Mouse (Mus musculus): ENCODE results near the gene Desi2.
"Not testable (repeated sequence)": the region's sequence is repeated elsewhere in the genome, so short reads cannot be mapped to it uniquely, and the experiment has no call there.

The Desi2 gene

DNA sequence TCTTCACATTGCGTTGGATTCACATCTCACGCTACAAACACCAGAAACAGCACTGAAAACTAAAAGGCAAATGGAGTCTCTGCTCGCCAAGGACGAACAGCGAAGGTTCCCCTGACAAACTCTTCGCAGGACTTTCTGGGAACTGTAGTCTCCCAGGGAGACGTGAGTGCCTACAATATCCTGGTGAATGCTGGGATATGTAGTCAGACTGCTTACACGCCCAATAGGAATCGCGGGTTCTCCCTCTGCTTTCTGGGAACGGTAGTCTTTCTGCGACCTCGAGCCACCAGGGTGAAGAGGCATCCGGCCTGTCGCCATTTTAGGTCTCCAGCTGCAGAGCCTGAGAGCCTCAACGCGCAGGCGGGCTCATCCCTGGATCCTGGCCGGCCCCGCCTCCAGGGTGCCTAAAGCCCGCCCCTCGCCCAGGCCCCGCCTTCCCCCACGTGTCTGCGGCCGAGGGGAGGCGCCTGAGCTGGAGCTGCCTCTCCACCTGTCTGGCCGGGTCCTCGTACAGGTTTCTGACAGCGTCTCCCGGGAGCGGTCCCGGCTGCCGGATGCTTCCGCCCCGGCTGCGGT, at the start of gene Desi2:
TSS of gene Desi2 (plus strand) at position 202 of the 576 bp plus-strand sequence.
- peak; percentile 87 to 95 for DNase-seq (ENCODE audit: low spot score in 2 of 2)

DNA sequence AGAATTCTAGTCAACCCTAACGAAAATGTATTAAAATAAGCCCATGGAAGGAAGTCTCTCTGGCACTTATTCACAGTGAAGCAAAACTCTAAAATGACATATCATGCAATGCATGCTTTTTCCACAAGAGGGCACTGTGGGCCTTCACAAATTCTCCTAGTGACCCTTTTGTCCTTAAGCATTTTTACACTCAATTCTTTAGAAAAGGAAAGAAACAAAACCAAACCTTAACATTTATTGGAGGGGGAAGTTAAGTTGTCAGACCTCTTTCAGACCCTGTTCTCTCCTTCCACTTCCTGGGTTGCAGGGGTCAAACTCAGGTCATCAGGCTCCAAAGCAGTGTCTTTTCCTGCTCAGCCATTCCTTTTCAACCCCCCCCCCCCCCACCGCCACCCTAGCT, 40.7 kb upstream of the Desi2 start:
- DNase-seq (ENCODE audit: low spot score in 2 of 2), result not testable (repeated sequence)

DNA sequence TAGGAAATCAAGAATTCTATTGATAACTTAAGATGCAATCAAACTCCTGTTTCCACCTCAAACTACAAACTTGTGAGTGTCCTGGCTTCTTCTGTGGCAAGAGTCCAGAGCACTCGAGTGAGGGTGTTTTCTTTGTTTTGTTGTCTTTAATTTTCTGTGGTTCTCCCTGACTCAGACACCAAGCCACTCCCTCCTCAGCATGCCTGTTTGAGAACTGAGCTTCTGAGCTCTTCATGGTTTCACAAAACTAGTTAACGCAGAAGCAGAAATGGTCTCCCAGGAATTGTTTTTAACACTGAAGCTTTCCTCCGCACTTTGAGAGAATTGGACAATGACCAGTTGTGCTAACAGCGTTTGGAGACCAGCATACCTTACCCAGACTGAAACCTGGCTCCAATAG, 40.3 kb upstream of the Desi2 start:
- not testable (repeated sequence) for DNase-seq (ENCODE audit: low spot score in 2 of 2)

DNA sequence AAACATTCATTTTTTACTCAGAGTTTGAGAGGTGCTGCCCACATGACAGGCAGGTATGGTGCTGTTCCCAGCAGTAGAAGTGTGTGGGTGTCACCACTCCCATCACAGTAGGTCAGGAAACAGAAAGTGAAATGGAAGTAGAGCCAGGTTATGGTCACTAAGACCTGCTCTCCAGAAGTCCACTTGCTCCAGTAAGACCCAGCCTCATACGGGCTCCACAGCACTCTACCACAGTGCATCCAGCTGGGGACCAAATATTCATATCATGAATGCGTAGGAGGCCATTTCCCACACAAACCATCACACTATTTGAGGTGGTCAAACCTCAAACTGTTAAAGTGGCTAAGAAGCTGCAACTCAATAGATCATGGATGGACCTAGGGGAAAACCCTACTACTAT, 5.0 kb upstream of the Desi2 start:
- no peak for DNase-seq (ENCODE audit: low spot score in 2 of 2)

DNA sequence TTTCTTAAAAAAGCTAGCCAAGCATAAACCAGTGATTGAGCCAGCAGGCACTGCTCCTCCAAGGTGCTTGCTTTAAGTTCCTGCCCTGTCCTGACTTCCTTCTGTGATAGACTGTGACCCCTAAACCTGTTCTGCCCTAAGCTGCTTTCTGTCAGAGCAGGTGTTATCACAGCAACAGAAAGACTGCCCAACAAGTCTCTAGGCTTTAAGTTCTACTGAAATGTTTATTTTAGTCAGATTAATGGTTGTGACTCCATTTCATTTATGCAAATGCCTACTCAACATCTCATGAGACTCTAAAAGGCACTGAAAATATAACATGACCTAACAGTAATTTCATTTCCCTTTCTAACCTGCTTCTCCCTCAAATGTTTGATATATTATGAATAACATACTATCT, 1.6 kb upstream of the Desi2 start:
- DNase-seq (ENCODE audit: low spot score in 2 of 2), result no peak

DNA sequence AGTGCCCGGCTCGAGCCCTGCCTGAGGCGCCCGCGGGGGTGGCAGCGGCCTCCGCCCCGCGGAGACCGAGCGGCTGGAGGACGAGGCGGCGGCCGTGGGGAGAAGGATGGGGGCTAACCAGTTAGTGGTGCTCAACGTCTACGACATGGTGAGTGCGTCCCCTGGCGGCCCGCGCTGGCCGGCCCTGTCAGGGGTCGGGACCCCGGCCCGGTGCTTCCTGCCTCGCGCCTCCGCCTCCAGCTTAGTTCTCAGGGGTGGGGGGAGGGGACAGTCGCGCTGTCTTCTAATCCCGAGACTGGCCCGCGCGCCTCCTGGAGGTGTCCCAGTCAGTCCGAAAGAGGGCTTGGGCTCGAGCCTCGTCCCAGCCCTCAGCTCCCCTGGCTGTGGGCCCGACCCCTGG, 593 bp downstream of the Desi2 start:
- DNase-seq (ENCODE audit: low spot score in 2 of 2), result peak in 1 of 2 experiments; percentile 81

DNA sequence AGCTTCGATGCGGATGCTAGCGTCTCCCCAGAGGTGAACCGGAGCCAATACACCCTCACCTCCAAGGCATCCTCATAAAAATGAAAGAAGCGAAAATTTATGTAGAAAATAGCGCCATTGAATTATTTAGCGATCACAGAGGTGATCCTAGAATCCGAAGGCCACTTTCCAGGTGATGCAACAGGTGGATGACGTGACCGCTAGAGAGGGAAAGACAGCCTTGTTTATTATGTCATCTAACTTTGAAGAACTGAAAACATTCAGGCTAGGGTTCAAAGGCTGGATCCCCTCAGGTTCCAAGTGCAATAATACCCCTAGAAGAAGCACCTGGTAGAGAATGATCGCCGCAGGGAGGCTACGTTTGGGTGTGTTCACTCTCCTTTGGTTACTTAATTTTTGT, 1.2 kb downstream of the Desi2 start:
- peak; percentile 10 to 11 for DNase-seq (ENCODE audit: low spot score in 2 of 2)

DNA sequence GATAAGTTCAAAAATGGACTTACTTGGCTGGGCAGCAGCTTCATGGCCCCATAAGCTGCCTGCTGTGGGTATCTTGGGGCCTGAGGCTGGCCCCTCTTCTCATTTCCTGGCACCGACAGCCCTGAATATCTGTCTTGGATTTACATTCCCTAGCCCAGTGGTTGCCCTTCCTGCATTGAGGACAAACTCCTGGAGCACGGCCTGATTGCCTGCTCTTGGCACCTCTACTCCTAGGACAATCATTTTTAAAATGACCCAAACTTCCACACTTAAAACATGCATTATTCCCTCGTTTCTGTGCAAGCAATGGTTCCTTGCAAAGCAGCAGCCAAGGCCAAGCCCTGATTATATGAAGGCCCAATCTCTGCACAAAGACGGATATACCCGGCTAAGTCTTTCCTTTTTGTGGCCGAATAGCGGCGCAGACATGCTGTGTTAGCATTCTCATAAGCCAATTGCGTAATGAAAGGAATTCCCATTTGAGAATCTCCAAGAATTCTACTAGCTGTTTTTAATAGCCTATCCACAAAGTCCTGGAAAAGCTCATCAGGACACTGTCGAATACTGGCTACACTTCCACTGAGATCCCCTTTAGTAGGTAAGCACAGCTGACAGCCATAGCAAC, 18.6 kb downstream of the Desi2 start:
- DNase-seq (ENCODE audit: low spot score in 2 of 2), result no peak

DNA sequence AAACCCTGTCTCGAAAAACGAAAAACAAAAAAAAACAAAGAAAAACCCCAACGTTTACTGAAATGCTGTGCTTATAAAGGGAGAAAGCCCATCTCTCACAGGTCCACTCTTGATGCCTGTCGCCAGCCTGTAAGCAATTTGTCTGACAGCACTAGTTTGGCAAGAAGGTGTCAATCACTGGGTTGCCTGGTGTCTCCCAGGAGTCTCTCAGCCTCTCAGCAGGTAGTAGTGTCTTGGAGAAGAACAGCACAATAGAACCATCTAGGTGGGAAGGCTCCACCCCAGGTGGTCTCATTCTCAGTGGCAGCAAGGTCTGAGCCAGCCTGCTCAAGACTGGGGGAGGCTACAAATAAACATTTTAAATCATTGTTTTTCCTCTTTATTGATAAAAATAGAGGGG, 20.6 kb downstream of the Desi2 start:
- DNase-seq (ENCODE audit: low spot score in 2 of 2), result not testable (repeated sequence)

DNA sequence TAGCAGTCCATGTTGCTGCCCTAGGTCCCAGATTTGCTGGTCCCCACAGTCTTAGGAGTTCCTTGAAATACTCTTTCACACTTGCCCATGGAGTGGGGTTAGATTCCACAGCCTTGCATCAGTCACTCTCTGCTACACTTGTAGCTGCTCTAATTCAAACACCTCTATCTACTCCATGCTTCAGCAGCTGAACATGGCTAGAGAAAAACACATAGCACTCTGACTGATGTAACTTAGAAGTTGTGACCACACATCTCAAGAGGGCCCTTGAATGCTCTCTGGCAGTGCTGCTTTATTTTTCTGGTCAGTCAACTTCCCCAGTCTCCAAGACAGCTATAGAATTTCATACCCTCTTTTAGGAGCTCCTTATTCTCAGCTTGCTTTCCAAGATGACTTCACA, 22.7 kb downstream of the Desi2 start:
- no peak for DNase-seq (ENCODE audit: low spot score in 2 of 2)

DNA sequence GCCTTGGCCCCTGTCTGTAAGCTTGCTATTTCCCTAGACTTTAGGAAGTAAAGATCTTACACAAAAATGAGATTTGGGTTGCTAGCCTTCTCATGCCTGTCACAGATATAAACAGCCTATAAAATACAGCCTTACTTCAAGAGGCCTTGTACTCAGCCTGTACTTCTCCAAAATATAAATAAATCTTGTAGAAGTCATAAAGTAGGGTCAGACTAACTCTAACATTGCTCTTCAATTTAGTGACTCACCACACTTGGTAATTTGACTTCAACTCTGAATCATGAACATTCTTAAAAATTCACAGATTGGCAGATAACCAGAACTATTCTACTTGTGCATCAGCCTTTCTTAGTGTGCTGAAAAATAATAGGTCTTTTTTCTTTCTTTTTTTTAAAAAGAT, 29.9 kb downstream of the Desi2 start:
- no peak for DNase-seq (ENCODE audit: low spot score in 2 of 2)

DNA sequence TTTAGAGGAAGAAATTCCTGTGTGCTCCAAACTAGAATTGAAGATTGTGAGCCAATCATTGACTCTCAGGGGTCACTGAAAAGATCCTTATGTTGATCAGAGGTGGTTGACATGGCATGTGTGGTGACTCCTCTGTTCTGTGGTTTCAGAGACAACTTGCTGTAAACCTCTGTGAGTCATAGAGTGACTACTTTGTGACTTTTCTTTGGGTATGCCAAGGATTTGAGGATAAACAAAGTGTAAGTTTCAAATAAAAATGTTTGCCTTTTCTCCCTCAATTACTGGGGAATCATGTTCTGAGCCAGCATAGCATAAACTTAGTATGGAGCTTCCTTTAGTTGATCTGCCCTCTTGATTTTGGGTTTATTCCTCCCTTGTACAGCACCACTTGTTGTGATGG, 31.1 kb downstream of the Desi2 start:
- no peak for DNase-seq (ENCODE audit: low spot score in 2 of 2)

DNA sequence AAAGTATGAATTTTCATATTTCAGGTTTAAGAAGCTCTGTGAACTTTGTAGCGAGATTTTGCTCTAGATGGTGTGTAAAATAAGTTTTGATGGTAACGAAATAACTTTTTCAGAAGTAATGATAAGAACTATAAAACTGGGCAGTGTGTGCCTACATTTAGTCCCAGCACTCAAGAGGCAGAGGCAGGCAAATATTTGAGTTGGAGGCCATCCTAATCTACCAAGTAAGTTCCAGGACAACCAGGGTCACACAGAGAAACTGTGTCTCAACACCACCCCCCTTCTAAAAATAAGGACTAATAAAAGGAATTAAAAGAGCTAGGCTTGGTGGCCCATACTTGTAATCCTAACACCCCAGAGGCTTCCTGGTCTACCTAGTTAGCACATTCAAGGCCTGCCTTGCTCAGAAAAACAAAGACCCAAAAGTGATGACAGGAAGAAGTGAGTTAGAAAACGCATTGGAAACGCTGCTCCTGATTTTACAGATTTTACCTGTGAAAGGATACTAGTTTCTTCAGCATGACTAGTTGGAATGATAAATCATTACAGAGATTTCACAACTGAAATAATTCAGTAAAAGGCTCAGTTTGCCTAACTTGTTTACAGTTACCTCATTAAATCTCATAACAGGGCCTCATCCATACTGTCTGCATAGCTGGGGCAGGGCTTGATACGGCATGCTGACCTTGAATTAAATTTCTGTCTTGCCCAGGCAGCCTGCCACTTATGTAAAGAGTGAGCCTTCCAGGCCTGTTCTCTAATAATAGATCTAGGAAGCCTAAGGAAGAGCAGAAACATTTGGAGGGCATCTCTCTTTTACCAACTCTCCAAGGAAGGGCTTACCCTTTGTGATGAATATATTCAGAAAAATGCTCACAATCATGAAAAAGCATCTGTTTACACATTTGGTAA, 32.2 kb downstream of the Desi2 start:
- DNase-seq (ENCODE audit: low spot score in 2 of 2), result no peak

DNA sequence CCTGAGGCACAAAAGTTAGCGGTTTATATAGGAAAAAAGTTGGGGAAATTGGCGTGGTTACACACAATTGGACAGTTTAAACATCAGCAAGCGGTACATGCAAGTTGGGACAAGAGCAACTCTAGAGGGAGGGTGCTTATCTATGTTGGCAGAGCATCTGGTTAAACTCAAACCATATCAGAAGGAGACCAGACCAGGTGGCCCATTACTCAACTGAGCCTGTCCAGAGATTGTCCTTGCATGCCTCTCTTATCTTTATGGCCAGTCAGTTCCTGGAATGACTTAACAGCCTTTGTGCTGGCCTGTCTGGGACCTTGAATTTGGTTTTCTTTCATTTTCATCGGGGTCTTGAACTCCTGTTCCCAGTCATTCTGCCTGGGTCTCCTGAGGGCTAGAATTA, 41.7 kb downstream of the Desi2 start:
- not testable (repeated sequence) for DNase-seq (ENCODE audit: low spot score in 2 of 2)

DNA sequence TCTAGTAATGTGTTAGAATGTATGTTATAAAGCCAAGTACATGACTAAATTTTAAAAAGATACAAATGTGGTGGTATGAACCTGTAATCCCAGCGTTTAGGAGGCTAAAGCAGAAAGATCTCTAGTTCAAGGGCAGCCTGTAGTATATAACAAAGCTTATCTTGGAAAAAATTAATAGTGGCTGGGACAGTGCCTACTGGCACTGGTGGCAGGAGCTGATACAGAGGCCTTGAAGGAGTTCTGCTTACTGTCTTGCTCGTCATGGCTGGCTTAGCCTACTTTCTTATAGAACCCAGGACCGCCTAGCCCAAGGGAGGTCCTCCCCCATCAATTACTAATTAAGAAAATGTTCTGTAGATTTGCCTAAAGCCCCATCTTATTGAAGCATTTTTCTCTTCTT, 46.9 kb downstream of the Desi2 start:
- DNase-seq (ENCODE audit: low spot score in 2 of 2), result no peak

DNA sequence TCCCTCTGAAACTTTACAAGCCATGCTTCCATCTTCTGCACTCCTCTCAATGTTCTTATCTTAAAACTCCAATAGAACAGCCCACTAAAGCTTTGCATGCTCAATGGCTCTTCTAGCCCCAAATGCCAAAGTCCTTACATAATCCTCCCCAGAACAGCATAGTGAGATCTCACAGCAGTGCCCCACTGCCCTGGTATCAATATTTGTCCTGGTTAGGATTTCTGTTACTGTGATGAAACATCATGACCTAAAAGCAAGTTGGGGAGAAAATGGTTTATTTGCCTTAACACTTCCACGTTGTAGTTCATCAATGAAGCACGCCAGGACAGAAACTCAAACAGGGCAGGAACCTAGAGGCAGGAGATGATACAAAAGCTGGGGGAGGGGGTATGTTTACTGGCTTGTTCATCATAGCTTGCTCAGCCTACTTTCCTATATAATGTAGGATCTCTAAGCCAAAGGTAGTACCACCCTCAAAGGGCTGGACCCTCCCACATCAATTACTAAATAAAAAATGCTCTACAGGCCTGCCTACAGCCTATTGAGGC, 48.8 kb downstream of the Desi2 start:
- DNase-seq (ENCODE audit: low spot score in 2 of 2), result no peak

DNA sequence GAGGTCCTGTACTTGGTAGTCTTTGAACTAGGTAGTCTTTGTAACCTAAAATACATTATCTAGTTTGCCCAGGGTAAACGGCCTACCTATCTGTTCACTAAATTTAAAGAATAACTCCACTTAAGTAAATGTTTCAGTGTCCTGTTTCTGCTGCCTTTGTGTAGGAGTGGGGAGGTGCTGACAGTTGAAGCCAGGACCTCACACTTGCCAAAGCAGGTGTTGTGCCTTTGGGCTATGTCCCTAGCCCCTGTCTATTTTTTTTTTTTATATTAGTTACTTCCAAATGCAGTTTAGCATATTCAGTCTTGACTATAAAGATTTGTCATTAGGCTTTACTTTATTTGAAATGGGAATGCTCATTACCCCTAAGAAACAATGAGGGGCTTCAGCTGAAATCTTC, 51.5 kb downstream of the Desi2 start:
- no peak for DNase-seq (ENCODE audit: low spot score in 2 of 2)

DNA sequence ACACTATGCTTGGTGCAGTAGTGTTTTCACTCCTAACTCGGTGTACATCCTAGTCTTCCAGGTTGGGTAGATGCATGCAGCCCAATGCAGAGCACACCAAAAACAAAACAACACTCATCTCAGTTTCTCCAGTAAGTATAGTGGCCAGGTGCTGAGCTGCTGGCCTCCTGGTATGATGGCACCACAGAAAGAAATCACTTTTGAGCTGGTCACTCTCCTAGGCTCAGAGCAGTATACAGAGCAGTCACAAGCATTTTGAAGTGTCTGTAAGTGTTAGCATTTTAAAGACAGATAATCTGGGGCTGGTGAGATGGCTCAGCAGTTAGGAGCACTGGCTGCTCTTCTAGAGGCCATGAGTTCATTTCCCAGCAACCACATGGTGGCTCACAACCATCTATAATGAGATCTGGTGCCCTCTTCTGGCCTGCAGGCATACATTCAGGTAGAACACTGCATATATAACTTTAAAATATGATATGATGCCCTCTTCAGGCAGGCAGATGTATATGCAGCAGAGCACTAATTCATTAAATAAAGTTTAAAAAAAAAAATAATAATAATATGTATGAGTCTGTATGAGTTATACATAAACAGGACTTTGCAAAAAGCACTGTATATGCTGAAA, 54.8 kb downstream of the Desi2 start:
- DNase-seq (ENCODE audit: low spot score in 2 of 2), result peak in 1 of 2 experiments; percentile 15

DNA sequence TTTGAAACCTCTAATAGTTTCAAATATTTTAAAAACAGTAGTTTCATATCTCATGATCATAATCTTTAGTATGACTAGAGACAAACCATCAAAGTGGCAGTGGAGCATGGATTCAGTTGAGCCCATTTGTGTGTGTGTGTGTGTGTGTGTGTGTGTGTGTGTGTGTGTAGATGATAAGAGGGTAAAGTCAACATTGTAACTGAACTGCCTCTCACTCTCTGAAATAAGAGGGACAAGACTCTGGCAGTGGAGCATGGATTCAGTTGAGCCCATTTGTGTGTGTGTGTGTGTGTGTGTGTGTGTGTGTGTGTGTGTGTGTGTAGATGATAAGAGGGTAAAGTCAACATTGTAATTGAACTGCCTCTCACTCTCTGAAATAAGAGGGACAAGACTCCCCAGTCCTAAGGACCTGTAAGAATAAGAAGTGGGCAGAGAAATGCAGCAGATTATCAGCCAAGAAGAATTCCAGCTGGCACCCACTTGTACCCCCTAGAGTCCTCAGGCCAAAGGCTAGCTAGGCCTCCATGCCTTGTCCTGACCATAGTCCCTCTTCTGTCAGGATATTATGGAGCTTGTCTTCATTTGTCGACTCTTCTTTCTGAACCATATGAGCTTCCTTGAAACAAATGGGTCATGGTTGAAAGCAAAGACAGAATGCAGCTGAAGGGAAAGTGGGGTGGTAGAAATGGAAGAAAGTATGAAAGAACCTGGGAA, 61.0 kb downstream of the Desi2 start:
- no peak for DNase-seq (ENCODE audit: low spot score in 2 of 2)

DNA sequence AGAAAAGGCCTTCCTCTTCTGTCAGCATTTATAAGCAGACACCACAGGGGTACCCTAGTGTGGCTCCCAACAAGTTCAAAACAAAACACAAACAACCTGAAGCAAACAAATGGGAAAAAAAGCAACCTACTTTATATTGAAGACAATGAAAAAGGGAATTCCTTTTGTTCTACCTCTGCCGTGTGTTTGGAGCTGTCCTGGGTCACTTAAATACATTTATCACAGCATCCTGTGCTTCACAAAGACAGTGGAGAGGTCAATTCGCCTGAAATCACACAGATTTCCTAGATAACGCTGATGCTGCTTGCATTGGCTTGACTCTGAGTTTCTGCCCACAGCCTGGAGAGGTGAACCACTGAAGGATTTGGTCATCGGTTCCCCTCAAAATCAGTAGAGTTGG, 67.4 kb downstream of the Desi2 start:
- no peak for DNase-seq (ENCODE audit: low spot score in 2 of 2)

DNA sequence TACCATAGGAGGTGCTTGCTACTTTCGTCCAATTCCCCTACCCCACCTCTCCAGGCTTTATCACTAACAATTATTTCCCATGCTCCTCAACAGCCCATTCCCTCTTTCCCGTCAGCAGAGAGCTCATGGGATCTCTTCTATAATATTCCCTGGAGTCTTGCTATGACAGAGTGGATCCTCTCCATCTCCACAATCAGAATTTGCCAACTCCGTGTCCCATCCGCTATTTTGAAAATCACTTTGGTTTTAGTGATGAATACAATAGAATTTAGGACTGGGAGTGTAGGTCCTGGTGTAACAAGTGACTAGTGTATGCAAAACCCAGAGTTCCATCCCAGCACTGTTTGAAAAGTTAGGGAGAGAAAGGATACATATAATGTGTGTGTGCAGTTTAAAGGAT, 69.1 kb downstream of the Desi2 start:
- no peak for DNase-seq (ENCODE audit: low spot score in 2 of 2)

DNA sequence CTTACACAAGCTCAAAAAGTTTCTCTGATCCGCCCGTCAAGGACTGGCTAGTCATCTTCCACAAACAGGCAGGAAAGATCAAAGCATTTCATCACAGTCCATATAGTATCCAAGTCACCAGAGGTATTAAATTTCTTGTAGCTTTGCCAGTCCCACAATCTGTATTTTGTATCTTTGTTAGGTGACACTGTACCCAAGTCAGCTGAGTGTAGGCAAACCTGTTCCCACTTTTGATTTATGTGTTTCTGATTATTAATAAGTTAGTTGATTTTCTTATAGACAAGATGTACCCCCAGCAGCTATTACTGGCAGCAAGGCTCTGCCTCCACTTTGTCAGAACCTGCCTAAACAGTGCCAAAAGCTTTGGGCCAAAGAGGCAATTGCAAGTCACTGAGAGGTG, 71.6 kb downstream of the Desi2 start:
- DNase-seq (ENCODE audit: low spot score in 2 of 2), result no peak

Data from thymus, postnatal 10 days (tissue).